18 mouse cellular contexts compared by ENCODE assay signal in the genomic region with DNA sequence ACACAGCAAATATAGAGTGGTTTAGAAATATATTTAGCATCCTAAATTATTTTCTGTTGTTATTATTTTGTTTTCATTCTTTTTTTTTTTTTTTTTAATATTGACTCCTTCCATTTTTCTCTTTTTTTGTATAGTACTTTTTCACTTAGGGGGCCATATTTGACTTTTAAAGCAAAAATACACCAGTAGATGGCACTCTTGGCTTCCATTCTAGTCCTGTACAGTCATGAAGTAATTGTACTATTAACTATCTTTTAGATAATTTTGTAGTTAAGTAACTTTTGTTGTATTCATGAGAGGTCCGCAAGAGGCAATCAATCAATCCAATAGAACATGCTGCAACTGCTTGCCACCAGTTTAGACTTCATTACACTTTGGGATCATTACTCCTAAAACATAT. TPM values are rescaled to one million over a fixed set of nuclear protein-coding genes. Genes with fewer than 3 reads are reported as not detected.
DNase-seq lines count a peak whose midpoint lies in the region; ATAC-seq and TF ChIP-seq lines count a peak whose summit lies in the region.
"Had no signal": no experiment of that assay in that cellular context is flagged by ENCODE, and none has a peak within 500 bp of the region (broad histone marks: within the 10 kb centered on the region; RNA-seq: fewer than 3 reads in every experiment).

No protein-coding gene starts in this region.

- TF ChIP-seq POLR2A in brain, embryonic 14.5 days (IDR thresholded peaks at IDR 0.05; ENCODE audit: borderline replicate concordance, extremely low read depth, insufficient read depth, insufficient read length, poor library complexity, severe bottlenecking): no peak

- H3K9me3 ChIP-seq in lung, postnatal 0 days (ENCODE audit: low read length): no peaks in the 10 kb centered on the region
- H3K9me3 ChIP-seq: intestine, embryonic 15.5 days had no signal

- H3K36me3 ChIP-seq in lung, postnatal 0 days (ENCODE audit: insufficient read depth, low read length): peaks cover 33% of the 10 kb centered on the region; the same call in 1 of the 2 replicates
- peaks cover 21% of the 10 kb centered on the region for H3K36me3 ChIP-seq in splenic B cell, adult 2 months (ENCODE audit: control insufficient read depth, insufficient read depth, low read length, poor library complexity, severe bottlenecking)

- no peak for DNase-seq in gastrocnemius, adult 2 months
- no peak for DNase-seq in gastrocnemius, postnatal 10 days
- DNase-seq in lung, postnatal 0 days (ENCODE audit: low spot score): peak; percentile 25
- DNase-seq in lung, adult 18-20 months: no peak
- DNase-seq in brain, embryonic 14.5 days (ENCODE audit: low read depth): peak; percentile 51
- DNase-seq in splenic B cell, adult 2 months (ENCODE audit: low read depth, low spot score): peak; percentile 62
- DNase-seq in frontal cortex, postnatal 36 days (ENCODE audit: low spot score in 2 of 2): no peak
- no peak for DNase-seq in right cerebral cortex, adult 2 months (ENCODE audit: low spot score in 2 of 2)
- DNase-seq: adrenal gland, postnatal 25 days; cerebellum, postnatal 36 days; right cerebral cortex, postnatal 4 days had no signal

- no peaks in the 10 kb centered on the region for H3K4me1 ChIP-seq in lung, postnatal 0 days (ENCODE audit: insufficient read depth, low read depth, low read length)
- H3K4me1 ChIP-seq: intestine, embryonic 15.5 days had no signal

- no peak for TF ChIP-seq EP300 in lung, postnatal 0 days (IDR thresholded peaks at IDR 0.05)

- no peak overlapping the region for H3K9ac ChIP-seq in lung, postnatal 0 days (replicated peaks; ENCODE audit: low read depth)
- H3K9ac ChIP-seq: intestine, embryonic 15.5 days had no signal

- no peak for ATAC-seq in lung, postnatal 0 days
- ATAC-seq: forebrain, embryonic 16.5 days; intestine, embryonic 15.5 days had no signal

- no peak overlapping the region for H3K4me3 ChIP-seq in gastrocnemius, adult 2 months
- H3K4me3 ChIP-seq in lung, postnatal 0 days (ENCODE audit: low read depth, low read length): no peak overlapping the region
- H3K4me3 ChIP-seq: intestine, embryonic 15.5 days; myocyte had no signal

- 66% methylated on average over 1 of the region's 1 CpGs for WGBS in lung, postnatal 0 days

- peak; percentile 42 for TF ChIP-seq CTCF in gastrocnemius, adult 2 months (IDR thresholded peaks at IDR 0.05)
- peak; percentile 28 for TF ChIP-seq CTCF in lung, postnatal 0 days (IDR thresholded peaks at IDR 0.05)
- no peak for TF ChIP-seq CTCF in brain, embryonic 14.5 days (IDR thresholded peaks at IDR 0.05; ENCODE audit: borderline replicate concordance, extremely low read depth, insufficient read depth, insufficient read length)

- H3K27ac ChIP-seq in gastrocnemius, adult 2 months: no peak overlapping the region
- no peak overlapping the region for H3K27ac ChIP-seq in lung, postnatal 0 days (ENCODE audit: low read length)
- H3K27ac ChIP-seq: intestine, embryonic 15.5 days had no signal

- H3K27me3 ChIP-seq in lung, postnatal 0 days (replicated peaks; ENCODE audit: insufficient read depth, low read length): no peaks in the 10 kb centered on the region
- no peaks in the 10 kb centered on the region for H3K27me3 ChIP-seq in splenic B cell, adult 2 months (ENCODE audit: control insufficient read depth, insufficient read depth, low read length, poor library complexity, severe bottlenecking)
- H3K27me3 ChIP-seq: intestine, embryonic 15.5 days had no signal

- no peak overlapping the region for H3K4me2 ChIP-seq in lung, postnatal 0 days (replicated peaks; ENCODE audit: low read depth, low read length)
- H3K4me2 ChIP-seq: heart, embryonic 11.5 days; intestine, embryonic 15.5 days had no signal

- intact Hi-C loops in gastrocnemius, adult 2 months (cut with DNase I): loop anchor here (10.0 kb wide), 1 partner anchor 205 kb away; no protein-coding TSS in a partner anchor

RNA-seq across cellular contexts. Expression of a gene that starts 8.6 kb away (rescaled TPM):
- 10 to 100 TPM; 24.7 to 29.6 TPM for total RNA-seq in gastrocnemius, adult 2 months (2021)
- 10 to 100 TPM; 32.4 to 33.7 TPM for total RNA-seq in gastrocnemius, postnatal 10 days (2021)
- 100 and 105 TPM in 2 replicates for polyA plus RNA-seq in lung, postnatal 0 days (2015; fragmentation: Nextera tagmentation; extraction: Ambion mirVana)
- 62.9 and 82.4 TPM in 2 replicates for polyA plus RNA-seq in brain, embryonic 14.5 days (2012; rRNA removed)

RNA-seq across cellular contexts. Expression of a gene that starts 11.3 kb away (rescaled TPM):
- not detected for total RNA-seq in gastrocnemius, adult 2 months (2021)
- not detected for total RNA-seq in gastrocnemius, postnatal 10 days (2021)
- polyA plus RNA-seq in lung, postnatal 0 days (2015; fragmentation: Nextera tagmentation; extraction: Ambion mirVana): not detected in 2 replicates
- 0.23 and 0.25 TPM in 2 replicates for polyA plus RNA-seq in brain, embryonic 14.5 days (2012; rRNA removed)
- total RNA-seq: layer of hippocampus, postnatal 25 days had no signal
- polyA plus RNA-seq: forebrain, embryonic 16.5 days; heart, embryonic 11.5 days; intestine, embryonic 15.5 days; lung, embryonic 16.5 days; myocyte had no signal

RNA-seq across cellular contexts. Expression of a gene that starts 13.6 kb away (rescaled TPM):
- total RNA-seq in gastrocnemius, adult 2 months (2021): not detected
- not detected for total RNA-seq in gastrocnemius, postnatal 10 days (2021)
- not detected in 2 replicates for polyA plus RNA-seq in lung, postnatal 0 days (2015; fragmentation: Nextera tagmentation; extraction: Ambion mirVana)
- polyA plus RNA-seq in brain, embryonic 14.5 days (2012; rRNA removed): 0.27 and 0.49 TPM in 2 replicates
- total RNA-seq: adrenal gland, postnatal 25 days; layer of hippocampus, postnatal 25 days had no signal
- polyA plus RNA-seq: forebrain, embryonic 16.5 days; intestine, embryonic 15.5 days; lung, embryonic 16.5 days; myocyte had no signal

RNA-seq across cellular contexts. Expression of a gene that starts 39.6 kb away (rescaled TPM):
- total RNA-seq in gastrocnemius, adult 2 months (2021): not detected
- not detected for total RNA-seq in gastrocnemius, postnatal 10 days (2021)
- polyA plus RNA-seq in lung, postnatal 0 days (2015; fragmentation: Nextera tagmentation; extraction: Ambion mirVana): not detected in 2 replicates
- polyA plus RNA-seq in brain, embryonic 14.5 days (2012; rRNA removed): not detected in 2 replicates
- total RNA-seq: adrenal gland, postnatal 25 days; ES-E14; layer of hippocampus, postnatal 25 days had no signal
- polyA plus RNA-seq: forebrain, embryonic 16.5 days; heart, embryonic 11.5 days; intestine, embryonic 15.5 days; lung, embryonic 16.5 days; myocyte had no signal

RNA-seq across cellular contexts. Expression of a gene that starts 40.8 kb away (rescaled TPM):
- not detected for total RNA-seq in gastrocnemius, adult 2 months (2021)
- total RNA-seq in gastrocnemius, postnatal 10 days (2021): not detected
- polyA plus RNA-seq in lung, postnatal 0 days (2015; fragmentation: Nextera tagmentation; extraction: Ambion mirVana): not detected in 2 replicates
- 0.13 and 0.14 TPM in 2 replicates for polyA plus RNA-seq in brain, embryonic 14.5 days (2012; rRNA removed)
- total RNA-seq: adrenal gland, postnatal 25 days; ES-E14; layer of hippocampus, postnatal 25 days had no signal
- polyA plus RNA-seq: heart, embryonic 11.5 days; lung, embryonic 16.5 days; myocyte had no signal

Comparison
In these comparisons a context has a peak if more than half of its experiments do, and no peak if none do; other contexts are left out.
1. DNase-seq: peak in lung, postnatal 0 days (single experiment), brain, embryonic 14.5 days (single experiment) and splenic B cell, adult 2 months (single experiment); none in gastrocnemius, adult 2 months (single experiment), gastrocnemius, postnatal 10 days (single experiment), lung, adult 18-20 months (0 of 2), frontal cortex, postnatal 36 days (0 of 2) and right cerebral cortex, adult 2 months (0 of 2).